Mouse (Mus musculus): ENCODE data around the gene Bptf. TPM values are rescaled to one million over a fixed set of nuclear protein-coding genes. Genes with fewer than 3 reads are reported as not detected.

Gene Bptf
- polyA plus RNA-seq, 1 experiment, result 49.4 TPM

GRCm38 (mm10) chr11:107014597-107015309 lies 117.2 kb downstream of the Bptf start:
- no peak overlapping the region for H3K4me3 ChIP-seq (ENCODE audit: insufficient read depth, low read length)
- H3K4me1 ChIP-seq (ENCODE audit: control insufficient read depth, insufficient read depth, low read length), result peaks cover 3% of the 10 kb centered on the region; the same call in 1 of the 2 replicates
- TF ChIP-seq CTCF (IDR thresholded peaks at IDR 0.05; ENCODE audit: borderline replicate concordance, insufficient read depth, low read length) (no peak), POLR2A (IDR thresholded peaks at IDR 0.05; ENCODE audit: low read depth, low read length) (no peak)
- no peak overlapping the region for H3K27ac ChIP-seq (ENCODE audit: insufficient read depth, low read length)

- TF ChIP-seq CTCF (IDR thresholded peaks at IDR 0.05; ENCODE audit: borderline replicate concordance, insufficient read depth, low read length) (no peak), POLR2A (IDR thresholded peaks at IDR 0.05; ENCODE audit: low read depth, low read length) (no peak)
- H3K4me3 ChIP-seq (ENCODE audit: insufficient read depth, low read length), result no peak overlapping the region
- H3K4me1 ChIP-seq (ENCODE audit: control insufficient read depth, insufficient read depth, low read length), result peaks cover 3% of the 10 kb centered on the region; the same call in 1 of the 2 replicates
- no peak overlapping the region for H3K27ac ChIP-seq (ENCODE audit: insufficient read depth, low read length)
Measured at GRCm38 (mm10) chr11:107014020-107014585, 117.8 kb downstream of the Bptf start.

- TF ChIP-seq CTCF (IDR thresholded peaks at IDR 0.05; ENCODE audit: borderline replicate concordance, insufficient read depth, low read length), result no peak
- TF ChIP-seq POLR2A (IDR thresholded peaks at IDR 0.05; ENCODE audit: low read depth, low read length), result peak; percentile 90
- Histone ChIP-seq H3K4me1 (ENCODE audit: control insufficient read depth, insufficient read depth, low read length) (peaks cover 3% of the 10 kb centered on the region; the same call in 1 of the 2 replicates), H3K4me3 (ENCODE audit: insufficient read depth, low read length) (peak overlapping the region; percentile 69), H3K27ac (ENCODE audit: insufficient read depth, low read length) (peak overlapping the region; percentile 92)
Measured at GRCm38 (mm10) chr11:107012324-107013017, 119.5 kb downstream of the Bptf start.

GRCm38 (mm10) chr11:107011669-107012323 lies 120.1 kb downstream of the Bptf start:
- Histone ChIP-seq H3K4me1 (ENCODE audit: control insufficient read depth, insufficient read depth, low read length) (peaks cover 3% of the 10 kb centered on the region; the same call in 1 of the 2 replicates), H3K4me3 (ENCODE audit: insufficient read depth, low read length) (peak overlapping the region; percentile 69), H3K27ac (ENCODE audit: insufficient read depth, low read length) (peak overlapping the region; percentile 92)
- TF ChIP-seq POLR2A (IDR thresholded peaks at IDR 0.05; ENCODE audit: low read depth, low read length) (no peak; the same call in 1 of the 2 replicates), CTCF (IDR thresholded peaks at IDR 0.05; ENCODE audit: borderline replicate concordance, insufficient read depth, low read length) (no peak)

GRCm38 (mm10) chr11:107011171-107011570 lies 120.8 kb downstream of the Bptf start:
- no peak overlapping the region for H3K27ac ChIP-seq (ENCODE audit: insufficient read depth, low read length)
- H3K4me1 ChIP-seq (ENCODE audit: control insufficient read depth, insufficient read depth, low read length), result peaks cover 3% of the 10 kb centered on the region; the same call in 1 of the 2 replicates
- no peak overlapping the region for H3K4me3 ChIP-seq (ENCODE audit: insufficient read depth, low read length)
- TF ChIP-seq POLR2A (IDR thresholded peaks at IDR 0.05; ENCODE audit: low read depth, low read length) (no peak), CTCF (IDR thresholded peaks at IDR 0.05; ENCODE audit: borderline replicate concordance, insufficient read depth, low read length) (no peak)

GRCm38 (mm10) chr11:107010447-107010846 lies 121.5 kb downstream of the Bptf start:
- H3K4me1 ChIP-seq (ENCODE audit: control insufficient read depth, insufficient read depth, low read length), result peaks cover 3% of the 10 kb centered on the region; the same call in 1 of the 2 replicates
- no peak overlapping the region for H3K27ac ChIP-seq (ENCODE audit: insufficient read depth, low read length)
- H3K4me3 ChIP-seq (ENCODE audit: insufficient read depth, low read length), result no peak overlapping the region
- TF ChIP-seq CTCF (IDR thresholded peaks at IDR 0.05; ENCODE audit: borderline replicate concordance, insufficient read depth, low read length) (no peak), POLR2A (IDR thresholded peaks at IDR 0.05; ENCODE audit: low read depth, low read length) (no peak)

GRCm38 (mm10) chr11:107005538-107005937 lies 126.4 kb downstream of the Bptf start:
- no peak overlapping the region for H3K4me3 ChIP-seq (ENCODE audit: insufficient read depth, low read length)
- no peaks in the 10 kb centered on the region for H3K4me1 ChIP-seq (ENCODE audit: control insufficient read depth, insufficient read depth, low read length)
- no peak for TF ChIP-seq CTCF (IDR thresholded peaks at IDR 0.05; ENCODE audit: borderline replicate concordance, insufficient read depth, low read length)
- TF ChIP-seq POLR2A (IDR thresholded peaks at IDR 0.05; ENCODE audit: low read depth, low read length), result no peak
- H3K27ac ChIP-seq (ENCODE audit: insufficient read depth, low read length), result no peak overlapping the region

- TF ChIP-seq POLR2A (IDR thresholded peaks at IDR 0.05; ENCODE audit: low read depth, low read length), result no peak
Measured at GRCm38 (mm10) chr11:107001760-107002675, 129.9 kb downstream of the Bptf start.

More at GRCm38 (mm10) chr11:107001760-107002675, 129.9 kb downstream of the Bptf start:
- Histone ChIP-seq H3K4me1 (ENCODE audit: control insufficient read depth, insufficient read depth, low read length) (peaks cover 1% of the 10 kb centered on the region; the same call in 1 of the 2 replicates), H3K4me3 (ENCODE audit: insufficient read depth, low read length) (no peak overlapping the region), H3K27ac (ENCODE audit: insufficient read depth, low read length) (no peak overlapping the region)
